Mouse (Mus musculus) erythroblast, embryonic 14.5 days (primary cell): ENCODE data around the gene Fsip1.

Experiments
- GATA1 ChIP-seq: IDR thresholded peaks from 2 replicates; pipeline ENCODE4 v1.6.1; 2012; ENCODE audit warnings: low read length, inconsistent platforms, mixed read lengths
- TAL1 ChIP-seq: IDR thresholded peaks from 3 replicates; pipeline ENCODE4 v1.6.1; 2012; ENCODE audit warnings: low read length, inconsistent platforms, mixed read lengths

DNA sequence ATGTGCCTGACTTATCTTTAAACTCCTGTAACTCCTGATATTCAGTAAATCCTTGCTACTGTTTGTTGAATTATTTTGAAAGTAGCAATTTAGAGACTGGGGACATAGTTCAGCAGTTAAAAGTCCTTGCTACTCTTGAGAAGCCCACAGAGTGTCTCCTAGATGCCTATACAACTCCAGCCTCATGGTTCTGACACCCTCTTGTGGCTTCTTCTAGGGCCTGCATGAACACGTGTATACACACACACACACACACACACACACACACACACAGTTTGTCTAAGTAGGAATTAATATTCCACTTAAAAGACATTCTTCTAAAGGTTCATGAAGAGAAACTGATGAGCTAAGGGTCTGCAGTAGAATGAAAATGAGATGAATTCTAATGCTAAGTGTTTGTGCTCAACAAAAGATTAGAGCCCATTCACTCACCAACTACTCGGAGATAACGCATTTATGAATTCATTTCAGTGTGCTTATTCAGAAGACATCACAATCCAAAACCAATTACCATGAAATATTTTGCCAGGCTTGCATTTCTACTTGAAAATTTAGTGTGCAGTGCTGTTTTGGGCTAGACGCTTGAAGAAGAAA lies 28.2 kb downstream of the Fsip1 start:
- TF ChIP-seq GATA1: no peak
- TF ChIP-seq TAL1: no peak
